Mouse (Mus musculus) cerebellum, adult 2 months (tissue): ENCODE data around the gene Tmprss4. TPM values are rescaled to one million over a fixed set of nuclear protein-coding genes. Genes with fewer than 3 reads are reported as not detected.

Experiments
- DNase-seq, 2 experiments: peaks; one replicate each; pipeline ENCODE4 v3.0.0; 2021
- H3K27ac ChIP-seq: fragments of 200-500 bp; 2 replicates; pipeline ENCODE4 v1.5.1; 2012; ENCODE audit warnings: low read length, control low read depth, inconsistent platforms; ENCODE audit not compliant: insufficient read depth
- H3K27me3 ChIP-seq: fragments of 200-500 bp; 2 replicates; pipeline ENCODE4 v1.6.1; 2012; ENCODE audit warnings: inconsistent platforms, mild to moderate bottlenecking, low read length, moderate library complexity; ENCODE audit not compliant: control insufficient read depth, insufficient read depth
- H3K4me1 ChIP-seq: fragments of 200-500 bp; 2 replicates; pipeline ENCODE4 v1.6.1; 2011; ENCODE audit warnings: low read length; ENCODE audit not compliant: control insufficient read depth, insufficient read depth
- H3K4me3 ChIP-seq: fragments of 200-500 bp; replicated peaks from 2 replicates; pipeline ENCODE3; 2011; ENCODE audit warnings: mild to moderate bottlenecking, low read depth, low read length, control low read depth; ENCODE audit not compliant: insufficient read depth
- CTCF ChIP-seq: fragments of 200-500 bp; IDR thresholded peaks from 2 replicates; pipeline ENCODE4 v1.5.1; 2011; ENCODE audit warnings: low read depth, mild to moderate bottlenecking, control low read depth, low read length, moderate library complexity, borderline replicate concordance; ENCODE audit not compliant: insufficient read depth
- POLR2A ChIP-seq: fragments of 200-500 bp; IDR thresholded peaks from 2 replicates; pipeline ENCODE4 v1.6.1; 2011; ENCODE audit warnings: low read length, control low read depth, borderline replicate concordance; ENCODE audit not compliant: insufficient read depth
- WGBS: fragments of 180-500 bp; shearing (Covaris S2); methylation state at CpG from one replicate; pipeline ENCODE4 v1.1.7; 2018; 5-methylcytosine and 5-hydroxymethylcytosine counted together
- polyA plus RNA-seq: library from polyadenylated mRNA; depleted of rRNA; stranded (reverse); fragments of >200 nt; gene quantifications from 2 replicates; pipeline ENCODE4 v1.2.3, GENCODE M21; 2012

Tmprss4 gene
- polyA plus RNA-seq, 1 experiment, result 0.34 TPM

DNA sequence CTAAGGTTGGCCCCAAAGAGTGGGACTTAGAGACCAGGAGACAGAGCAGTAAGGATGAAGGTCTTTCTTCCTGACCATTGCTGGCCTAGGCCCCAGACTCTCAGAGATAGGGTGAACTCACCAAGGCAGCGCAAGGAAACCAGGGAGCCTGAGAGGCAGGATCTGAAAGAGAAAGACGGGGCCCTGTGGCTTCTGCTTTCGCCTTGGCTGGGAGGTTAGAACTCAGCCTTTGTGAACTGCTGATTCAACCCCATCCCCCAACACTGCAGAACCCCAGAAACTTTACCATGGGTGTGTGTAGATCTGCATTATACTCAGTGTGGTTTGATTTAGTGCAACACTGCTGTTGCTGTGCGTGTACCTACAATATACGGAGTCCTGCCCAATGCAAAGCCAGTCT is 24.6 kb downstream of the Tmprss4 start:
- peaks cover 6% of the 10 kb centered on the region; the same call in 1 of the 2 replicates for H3K4me1 ChIP-seq
- WGBS, result 95% methylated on average over 5 of the region's 5 CpGs
- no peak for DNase-seq
- H3K4me3 ChIP-seq, result no peak overlapping the region
- TF ChIP-seq CTCF (no peak), POLR2A (no peak)
- H3K27me3 ChIP-seq, result no peaks in the 10 kb centered on the region
- H3K27ac ChIP-seq, result no peak overlapping the region

DNA sequence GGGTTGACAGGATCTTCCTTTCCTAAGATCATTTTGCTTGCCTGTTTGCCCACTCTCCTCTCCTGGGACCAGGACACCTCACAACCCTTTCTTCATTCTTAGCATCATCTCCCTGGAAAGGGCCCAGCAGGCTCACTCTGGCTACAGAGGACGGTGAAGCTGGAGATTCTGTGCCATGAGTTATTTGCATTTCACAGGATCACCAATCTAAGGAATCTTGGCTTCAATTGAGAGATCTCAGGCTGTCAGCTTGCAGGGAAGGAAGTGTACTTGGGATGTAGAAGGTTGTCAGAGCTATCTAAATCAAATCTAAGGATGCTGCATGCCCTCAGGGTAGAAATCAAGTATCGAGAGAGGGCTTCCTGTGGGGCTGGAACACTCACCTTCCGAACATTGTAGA is 30.4 kb downstream of the Tmprss4 start:
- 65% methylated on average over 3 of the region's 3 CpGs for WGBS
- TF ChIP-seq CTCF (no peak), POLR2A (no peak)

DNA sequence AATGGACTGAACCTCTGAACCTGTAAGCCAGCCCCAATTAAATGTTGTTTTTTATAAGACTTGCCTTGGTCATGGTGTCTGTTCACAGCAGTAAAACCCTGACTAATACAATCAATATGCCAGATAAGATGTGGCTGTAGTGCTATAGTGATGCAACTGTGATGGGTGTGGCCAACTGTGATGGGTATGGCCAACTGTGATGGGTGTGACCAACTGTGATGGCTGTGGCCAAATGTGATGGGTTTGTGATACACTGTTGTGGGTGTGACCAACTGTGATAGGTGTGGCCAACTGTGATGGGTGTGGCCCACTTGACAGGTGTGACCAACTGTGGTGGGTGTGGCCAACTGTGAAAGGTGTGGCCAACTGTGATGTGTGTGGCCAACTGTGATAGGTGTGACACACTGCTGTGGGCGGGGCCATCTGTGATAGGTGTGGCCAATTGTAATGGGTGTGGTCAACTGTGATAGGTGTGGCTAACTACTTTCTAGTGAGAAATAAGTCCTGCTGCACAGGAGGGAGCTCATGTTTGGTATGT is 32.8 kb downstream of the Tmprss4 start:
- 76% methylated on average over 1 of the region's 1 CpGs for WGBS
- DNase-seq, result no peak
- no peaks in the 10 kb centered on the region for H3K4me1 ChIP-seq
- H3K4me3 ChIP-seq, result no peak overlapping the region
- H3K27ac ChIP-seq, result no peak overlapping the region
- H3K27me3 ChIP-seq, result no peaks in the 10 kb centered on the region
- TF ChIP-seq POLR2A (no peak), CTCF (no peak)

More for the DNA sequence above, 30.4 kb downstream of the Tmprss4 start:
- H3K27ac ChIP-seq, result no peak overlapping the region
- H3K4me1 ChIP-seq, result no peaks in the 10 kb centered on the region
- DNase-seq, result no peak
- H3K4me3 ChIP-seq, result no peak overlapping the region
- H3K27me3 ChIP-seq, result no peaks in the 10 kb centered on the region

DNA sequence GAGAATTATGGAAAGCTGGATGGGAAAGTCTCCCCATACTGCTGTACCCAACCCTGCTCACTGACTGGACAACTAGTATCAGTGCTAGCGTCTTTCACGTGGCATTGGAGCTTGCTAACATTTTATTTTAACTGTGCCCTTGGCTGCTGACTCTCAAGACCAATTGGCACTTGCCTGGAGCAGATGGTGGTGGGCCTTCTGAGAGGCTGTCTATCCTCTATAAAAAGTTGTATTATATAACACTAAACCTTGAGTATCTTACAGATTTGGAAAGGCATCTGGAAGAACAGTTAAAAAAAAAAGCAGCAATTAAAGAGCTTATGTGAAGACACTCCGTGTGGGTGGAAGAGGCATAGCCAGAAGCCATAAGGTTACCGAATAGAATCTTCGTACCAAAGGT is 33.7 kb downstream of the Tmprss4 start:
- WGBS, result 61% methylated on average over 5 of the region's 5 CpGs
- DNase-seq, result no peak
- H3K27ac ChIP-seq, result no peak overlapping the region

DNA sequence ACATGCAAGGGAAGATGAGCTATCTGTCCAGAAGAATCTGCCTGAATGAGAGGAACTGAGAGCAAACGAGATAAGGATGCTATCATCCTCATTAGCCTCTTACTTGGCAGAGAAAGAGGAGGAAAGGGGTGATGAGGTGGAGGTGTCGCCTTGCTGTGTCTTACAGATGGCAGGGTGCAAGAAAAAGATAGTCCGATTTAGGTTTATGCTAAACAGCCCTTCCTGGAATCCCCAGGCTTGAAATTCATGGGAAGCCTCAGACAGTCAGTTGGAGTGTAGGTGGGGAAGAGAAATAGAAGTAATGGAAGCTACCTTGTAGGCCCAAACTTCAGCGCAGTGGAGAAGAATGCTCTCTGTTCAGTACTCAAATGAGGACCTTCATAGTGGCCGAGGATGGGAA is 36.0 kb downstream of the Tmprss4 start:
- WGBS, result 74% methylated on average over 5 of the region's 5 CpGs
- Histone ChIP-seq H3K27ac (no peak overlapping the region), H3K4me1 (no peaks in the 10 kb centered on the region), H3K4me3 (no peak overlapping the region), H3K27me3 (no peaks in the 10 kb centered on the region)
- DNase-seq, result no peak
- TF ChIP-seq POLR2A (no peak), CTCF (no peak)

More for the DNA sequence above, 33.7 kb downstream of the Tmprss4 start:
- H3K27me3 ChIP-seq, result no peaks in the 10 kb centered on the region
- TF ChIP-seq POLR2A, result no peak
- no peak for TF ChIP-seq CTCF
- no peak overlapping the region for H3K4me3 ChIP-seq
- H3K4me1 ChIP-seq, result no peaks in the 10 kb centered on the region

DNA sequence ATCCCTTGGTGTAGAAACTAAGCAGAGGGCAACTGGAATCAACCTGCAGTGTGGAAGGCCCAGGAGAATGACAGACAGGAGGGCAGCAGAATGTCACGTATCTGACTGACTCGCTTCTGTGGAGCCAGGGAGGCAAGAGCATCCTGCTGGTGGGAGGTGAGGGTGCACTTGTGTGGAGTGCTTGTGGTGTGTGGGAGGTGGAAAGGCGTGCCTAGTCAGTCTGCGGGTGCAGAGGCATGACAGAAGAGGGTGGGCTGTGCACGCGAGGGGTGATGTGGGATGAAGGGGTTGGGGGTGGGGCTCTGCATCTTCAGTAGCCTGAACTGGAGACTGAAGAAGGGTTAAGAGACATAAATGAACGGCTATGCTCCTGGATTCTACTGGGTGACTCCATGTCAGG is 50.5 kb downstream of the Tmprss4 start:
- Histone ChIP-seq H3K4me3 (no peak overlapping the region), H3K4me1 (no peaks in the 10 kb centered on the region), H3K27me3 (no peaks in the 10 kb centered on the region), H3K27ac (no peak overlapping the region)
- no peak for DNase-seq
- TF ChIP-seq CTCF (no peak), POLR2A (no peak)
- 68% methylated on average over 7 of the region's 7 CpGs for WGBS

DNA sequence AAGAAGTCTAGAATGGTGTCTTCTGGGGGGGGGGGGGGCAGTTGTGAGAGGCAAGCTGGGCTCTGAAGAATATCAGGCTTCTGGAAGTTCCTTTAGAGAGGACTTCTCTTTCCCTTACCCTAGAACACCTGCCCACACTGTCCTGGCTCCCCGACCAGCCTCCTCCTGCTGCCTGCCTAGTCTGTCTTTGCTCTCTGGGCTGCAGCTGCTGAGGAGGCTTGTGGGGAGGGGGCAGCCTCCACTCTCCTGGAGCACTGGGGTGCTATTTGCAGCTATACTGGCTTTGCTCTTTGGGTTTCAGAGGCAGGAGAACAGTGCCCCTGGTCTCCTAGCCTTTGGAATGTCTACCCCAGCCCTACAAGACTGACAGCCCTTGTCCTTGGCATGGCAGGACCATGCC is 53.0 kb downstream of the Tmprss4 start:
- Histone ChIP-seq H3K27ac (no peak overlapping the region), H3K27me3 (no peaks in the 10 kb centered on the region), H3K4me1 (no peaks in the 10 kb centered on the region), H3K4me3 (no peak overlapping the region)
- no peak for TF ChIP-seq POLR2A
- TF ChIP-seq CTCF, result no peak
- no peak for DNase-seq
- WGBS, result 60% methylated on average over 1 of the region's 1 CpGs

DNA sequence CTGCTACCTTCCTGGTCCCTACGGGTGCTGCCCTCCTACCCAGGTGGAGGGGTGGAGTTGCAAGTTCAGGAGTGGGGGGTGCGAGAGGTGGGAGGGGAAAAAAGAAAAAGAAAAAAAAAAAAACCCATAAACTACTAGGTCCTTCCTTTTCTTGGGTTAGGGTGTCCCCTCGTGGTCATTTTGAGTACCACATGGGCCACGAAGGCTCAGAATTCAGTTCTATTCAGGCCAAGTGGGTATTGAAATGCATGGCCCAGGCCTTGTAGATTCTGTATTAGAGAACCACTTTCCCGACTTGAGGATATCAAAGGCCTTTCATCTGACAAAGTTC is 57.7 kb downstream of the Tmprss4 start:
- Histone ChIP-seq H3K27me3 (no peaks in the 10 kb centered on the region), H3K27ac (no peak overlapping the region), H3K4me3 (peak overlapping the region; percentile 65), H3K4me1 (no peaks in the 10 kb centered on the region)
- WGBS, result under 1% methylated on average over 5 of the region's 5 CpGs
- peak; percentile 70 to 86 for DNase-seq
- no peak for TF ChIP-seq POLR2A
- TF ChIP-seq CTCF, result peak; percentile 83
